Mouse (Mus musculus): ENCODE results near the gene Stk35.

DNA sequence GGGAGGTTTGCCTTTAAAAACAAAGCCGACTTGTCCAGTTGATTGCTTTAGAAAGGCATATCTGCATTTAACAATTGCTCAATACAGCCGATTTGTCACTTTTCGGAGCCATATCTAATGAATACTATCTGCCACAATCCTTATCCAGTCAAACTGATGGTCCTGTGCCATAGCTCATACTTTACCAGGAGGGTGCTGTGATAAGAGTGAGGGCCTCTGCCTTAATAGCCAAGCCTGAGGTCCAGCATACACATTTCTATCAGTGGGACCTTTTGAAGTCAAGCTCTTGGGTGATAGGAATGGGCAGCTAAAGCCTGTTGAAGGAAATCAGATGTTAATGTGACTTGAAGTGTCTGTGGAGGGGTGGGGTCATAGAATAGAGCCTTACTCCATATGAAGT lies 13.7 kb downstream of the Stk35 start:
- TF ChIP-seq POLR2A (IDR thresholded peaks at IDR 0.05; ENCODE audit: borderline replicate concordance, extremely low read depth, low read depth, low read length) (no peak), CTCF (IDR thresholded peaks at IDR 0.05; ENCODE audit: insufficient read depth, low read length) (no peak)

All from lung, adult 2 months (tissue).